Mouse (Mus musculus) stomach, embryonic 15.5 days (tissue): ENCODE results near the gene Cxcl13. TPM values are rescaled to one million over a fixed set of nuclear protein-coding genes. Genes with fewer than 3 reads are reported as not detected.
A peak's percentile ranks its signal among the peaks of the same experiment; 100 is the strongest.

Experiments
- ATAC-seq: fragments of 200-750 bp; cut with Nextera tagmentation; 2 replicates; pipeline ENCODE4 v1.8.0; 2017; ENCODE audit warnings: low read depth, moderate number of reproducible peaks, moderate TSS enrichment; ENCODE audit not compliant: insufficient read depth, low FRiP score
- H3K27ac ChIP-seq: fragments of 300-500 bp; sonication (generic); 2 replicates; pipeline ENCODE4 v1.5.1; 2015; ENCODE audit warnings: mild to moderate bottlenecking, inconsistent platforms
- H3K27me3 ChIP-seq: fragments of 300-500 bp; sonication (generic); replicated peaks from 2 replicates; pipeline ENCODE4 v1.6.1; 2015; ENCODE audit warnings: inconsistent platforms
- H3K36me3 ChIP-seq: fragments of 300-500 bp; sonication (generic); 2 replicates; pipeline ENCODE4 v1.6.1; 2015; ENCODE audit warnings: inconsistent platforms
- H3K4me1 ChIP-seq: fragments of 300-500 bp; sonication (generic); 2 replicates; pipeline ENCODE4 v1.6.1; 2015; ENCODE audit warnings: inconsistent platforms
- H3K4me2 ChIP-seq: fragments of 300-500 bp; sonication (generic); 2 replicates; pipeline ENCODE4 v1.6.1; 2015; ENCODE audit warnings: mild to moderate bottlenecking, inconsistent platforms
- H3K4me3 ChIP-seq: fragments of 300-500 bp; sonication (generic); replicated peaks from 2 replicates; pipeline ENCODE4 v1.5.1; 2015; ENCODE audit warnings: inconsistent platforms
- H3K9ac ChIP-seq: fragments of 300-500 bp; sonication (generic); 2 replicates; pipeline ENCODE4 v1.6.1; 2015; ENCODE audit warnings: inconsistent platforms
- H3K9me3 ChIP-seq: fragments of 300-500 bp; sonication (generic); 2 replicates; pipeline ENCODE4 v1.6.1; 2016; ENCODE audit warnings: inconsistent platforms
- WGBS: fragments of 180-500 bp; shearing (Covaris S2); methylation state at CpG from one replicate; pipeline ENCODE4 v1.1.7; 2015; 5-methylcytosine and 5-hydroxymethylcytosine counted together
- polyA plus RNA-seq: library from polyadenylated mRNA; unstranded; fragments of >200 nt; fragmentation: Nextera tagmentation; extraction: Ambion mirVana; gene quantifications from 2 replicates; pipeline ENCODE4 v1.2.1, GENCODE M21; 2015

Gene Cxcl13
- polyA plus RNA-seq, 1 experiment from 2014 or later = 31.9 TPM

DNA sequence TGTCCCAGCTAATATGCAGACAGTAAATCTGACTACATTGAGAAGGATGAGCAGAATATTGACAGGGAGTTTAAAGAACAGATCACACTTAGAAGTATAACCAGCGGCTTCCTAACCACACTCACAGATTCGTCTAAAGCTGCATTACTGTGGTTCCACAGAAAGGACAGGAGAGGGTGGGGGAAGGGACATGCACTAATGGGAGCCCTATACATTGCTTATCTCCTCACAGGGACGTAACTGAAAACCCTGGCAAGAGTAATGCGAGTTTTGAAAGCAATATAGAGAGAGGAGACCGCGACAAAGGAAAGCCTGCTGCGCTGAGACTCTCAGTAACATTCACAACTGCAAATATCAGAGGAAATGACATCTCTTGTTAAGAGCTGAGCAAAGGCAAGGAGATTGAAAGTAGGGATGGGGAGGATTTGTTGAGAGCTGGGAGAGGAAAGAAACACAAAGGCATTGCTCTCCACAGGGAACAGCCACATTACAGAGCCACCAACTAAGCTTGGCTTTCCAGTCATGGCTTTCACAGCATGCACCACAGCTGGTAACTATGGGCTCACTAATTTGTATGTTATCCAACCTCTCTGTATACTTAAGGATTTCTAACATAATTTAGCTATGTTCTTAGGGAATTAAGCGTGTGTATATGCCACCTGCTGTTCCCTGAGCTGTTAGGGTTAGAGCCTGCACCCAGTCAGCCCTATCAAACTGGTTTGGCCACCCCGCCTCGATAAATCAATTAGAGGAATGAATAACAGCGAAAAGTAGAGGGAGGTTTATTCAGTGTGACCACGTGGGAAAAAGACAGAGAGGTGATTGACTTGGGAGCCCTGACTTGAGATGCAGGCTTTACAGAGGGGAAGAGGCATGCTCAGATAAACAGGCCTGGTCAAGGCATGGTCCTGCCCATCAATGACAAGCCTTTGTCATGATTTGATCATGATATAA lies 34.9 kb downstream of the Cxcl13 start:
- ATAC-seq = peak; percentile 91
- H3K27ac ChIP-seq = peak overlapping the region; percentile 46; the same call in 1 of the 2 replicates
- H3K27me3 ChIP-seq = no peaks in the 10 kb centered on the region
- H3K4me3 ChIP-seq = no peak overlapping the region
- no peaks in the 10 kb centered on the region for H3K36me3 ChIP-seq
- peak overlapping the region; percentile 35 for H3K4me2 ChIP-seq
- H3K9ac ChIP-seq = no peak overlapping the region
- H3K9me3 ChIP-seq = no peaks in the 10 kb centered on the region
- H3K4me1 ChIP-seq = peaks cover 9% of the 10 kb centered on the region; the same call in 1 of the 2 replicates
- WGBS = 24% methylated on average over 12 of the region's 12 CpGs

DNA sequence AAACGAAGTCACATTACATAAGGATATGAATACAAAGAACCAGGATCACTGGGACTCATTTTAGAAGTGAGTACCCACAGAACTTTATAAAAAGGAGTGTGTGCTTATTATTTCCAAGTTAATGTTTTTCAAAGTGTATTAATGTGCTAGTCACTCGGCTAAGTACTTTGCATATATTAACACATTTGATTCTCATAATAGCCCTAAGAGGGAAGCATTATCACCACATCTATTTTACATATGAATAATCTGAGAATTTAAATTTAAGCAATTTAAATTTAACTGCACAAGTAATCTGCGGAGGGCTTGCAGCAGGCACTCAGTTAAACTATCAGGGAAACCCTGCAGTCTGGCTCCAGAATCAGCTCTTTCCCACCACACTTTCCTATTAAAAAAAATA lies 40.5 kb downstream of the Cxcl13 start:
- no peak for ATAC-seq
- H3K36me3 ChIP-seq = no peaks in the 10 kb centered on the region
- WGBS = 82% methylated on average over 3 of the region's 3 CpGs
- H3K4me3 ChIP-seq = no peak overlapping the region
- no peak overlapping the region for H3K4me2 ChIP-seq
- H3K9me3 ChIP-seq = no peaks in the 10 kb centered on the region
- H3K9ac ChIP-seq = no peak overlapping the region
- no peak overlapping the region for H3K27ac ChIP-seq
- no peaks in the 10 kb centered on the region for H3K4me1 ChIP-seq
- H3K27me3 ChIP-seq = no peaks in the 10 kb centered on the region

DNA sequence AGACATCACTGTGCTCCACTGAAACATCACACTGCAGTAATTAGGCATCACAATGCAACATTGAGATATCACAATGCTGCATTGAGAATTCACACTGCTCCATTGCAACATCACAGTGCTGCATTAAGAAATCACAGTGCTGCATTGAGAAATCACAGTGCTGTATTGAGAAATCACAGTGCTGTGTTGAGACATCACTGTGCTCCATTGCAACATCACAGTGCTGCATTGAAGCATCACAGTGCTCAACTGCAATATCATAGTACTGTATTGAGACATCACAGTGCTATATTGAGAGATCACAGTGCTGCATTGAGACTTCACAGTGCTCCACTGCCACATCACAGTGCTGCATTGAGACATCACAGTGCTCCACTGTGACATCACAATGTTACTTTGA lies 46.6 kb downstream of the Cxcl13 start:
- no peaks in the 10 kb centered on the region for H3K36me3 ChIP-seq
- H3K27ac ChIP-seq = no peak overlapping the region
- H3K4me3 ChIP-seq = no peak overlapping the region
- H3K9me3 ChIP-seq = no peaks in the 10 kb centered on the region
- no peak overlapping the region for H3K9ac ChIP-seq
- no peaks in the 10 kb centered on the region for H3K4me1 ChIP-seq
- no peak overlapping the region for H3K4me2 ChIP-seq
- no peak for ATAC-seq
- no peaks in the 10 kb centered on the region for H3K27me3 ChIP-seq

DNA sequence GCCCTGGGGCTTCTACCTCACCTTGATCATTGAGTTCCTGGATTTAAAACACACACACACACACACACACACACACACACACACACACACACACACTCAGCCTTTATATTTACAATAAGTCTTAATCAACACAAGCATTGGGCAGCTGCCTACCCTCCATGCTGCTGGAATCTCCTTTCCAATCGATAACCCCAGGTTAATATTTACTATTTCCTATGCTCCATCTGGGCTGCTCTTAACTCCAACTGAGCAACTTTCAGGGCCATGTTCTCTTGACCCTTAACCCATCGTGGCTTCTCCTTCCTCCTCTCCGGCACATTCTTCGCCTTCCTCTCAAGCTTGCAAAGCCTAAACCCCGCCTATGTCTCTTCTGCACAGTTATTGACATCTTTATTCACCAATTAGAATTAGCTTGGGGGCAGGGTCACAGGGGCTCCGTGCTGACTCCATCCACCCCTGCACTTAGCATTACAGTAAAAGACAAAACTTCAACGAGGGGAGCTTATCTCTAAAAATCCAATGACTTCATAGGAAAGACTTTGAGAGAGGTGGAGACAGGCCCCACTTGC lies 51.6 kb downstream of the Cxcl13 start:
- Histone ChIP-seq H3K4me2 (no peak overlapping the region), H3K36me3 (no peaks in the 10 kb centered on the region), H3K4me1 (no peaks in the 10 kb centered on the region), H3K9ac (no peak overlapping the region), H3K27ac (no peak overlapping the region), H3K27me3 (no peaks in the 10 kb centered on the region), H3K9me3 (no peaks in the 10 kb centered on the region), H3K4me3 (no peak overlapping the region)
- ATAC-seq = peak; percentile 76; the same call in 1 of the 2 replicates
- WGBS = 52% methylated on average over 7 of the region's 7 CpGs

DNA sequence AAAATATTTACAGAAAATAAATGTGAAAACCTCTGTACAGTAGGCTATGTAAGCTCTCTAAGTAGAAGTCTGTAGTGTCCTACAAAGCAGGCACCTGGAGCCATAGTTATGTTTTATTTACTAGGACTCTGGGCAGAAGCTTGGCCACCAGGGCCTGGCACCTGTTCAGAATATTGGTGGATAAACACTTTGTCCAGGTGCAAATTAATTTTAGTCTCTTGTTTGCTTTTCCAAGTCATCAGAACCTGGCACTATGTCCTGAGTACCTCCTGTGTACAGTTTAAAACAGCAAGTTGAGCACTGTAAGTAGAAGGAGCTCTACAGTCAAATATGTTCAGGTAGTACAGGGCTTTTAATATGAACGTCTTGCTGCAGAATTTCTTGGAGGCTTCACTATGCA lies 52.3 kb downstream of the Cxcl13 start:
- H3K27me3 ChIP-seq = no peaks in the 10 kb centered on the region
- H3K4me2 ChIP-seq = no peak overlapping the region
- H3K9me3 ChIP-seq = no peaks in the 10 kb centered on the region
- no peak overlapping the region for H3K9ac ChIP-seq
- no peaks in the 10 kb centered on the region for H3K36me3 ChIP-seq
- H3K27ac ChIP-seq = no peak overlapping the region
- H3K4me1 ChIP-seq = no peaks in the 10 kb centered on the region
- ATAC-seq = no peak; the same call in 1 of the 2 replicates
- no peak overlapping the region for H3K4me3 ChIP-seq
- 85% methylated on average over 1 of the region's 1 CpGs for WGBS

Other genes with a start within 250 kb of the Cxcl13 start
- not detected in 2 replicates for gene Gm7978, start 220.8 kb upstream of the Cxcl13 start, polyA plus RNA-seq
- not detected in 2 replicates for gene Gm7982, start 214.9 kb upstream of the Cxcl13 start, polyA plus RNA-seq
- gene E330014E10Rik, start 181.0 kb upstream of the Cxcl13 start, polyA plus RNA-seq = not detected in 2 replicates
- gene Cnot6l, start 207.2 kb downstream of the Cxcl13 start, polyA plus RNA-seq = 25.7 and 28.3 TPM in 2 replicates